Mouse (Mus musculus) liver, embryonic 11.5 days (tissue): ENCODE measurements around the gene Klf1. TPM values are rescaled to one million over a fixed set of nuclear protein-coding genes. Genes with fewer than 3 reads are reported as not detected.
A peak's percentile ranks its signal among the peaks of the same experiment; 100 is the strongest.

ENCODE experiments used
- ATAC-seq: fragments of 200-750 bp; cut with Nextera tagmentation; replicated peaks from 2 replicates; pipeline ENCODE4 v1.8.0; 2017; ENCODE audit warnings: moderate number of reproducible peaks, mild to moderate bottlenecking, moderate TSS enrichment, moderate library complexity; ENCODE audit not compliant: low FRiP score
- DNase-seq: peaks from one replicate; pipeline ENCODE4 v3.0.0-alpha.2; 2017; ENCODE audit warnings: low spot score
- H3K27ac ChIP-seq: fragments of 300-500 bp; sonication (generic); 2 replicates; pipeline ENCODE4 v1.5.1; 2014; ENCODE audit warnings: mild to moderate bottlenecking, low read depth, low read length, control low read depth
- H3K27me3 ChIP-seq: fragments of 300-500 bp; sonication (generic); replicated peaks from 2 replicates; pipeline ENCODE4 v1.6.1; 2014; ENCODE audit warnings: low read length, mixed read lengths; ENCODE audit not compliant: control insufficient read depth, insufficient read depth
- H3K36me3 ChIP-seq: fragments of 300-500 bp; sonication (generic); 2 replicates; pipeline ENCODE4 v1.6.1; 2014; ENCODE audit warnings: mild to moderate bottlenecking, low read length, moderate library complexity, mixed read lengths; ENCODE audit not compliant: control insufficient read depth, insufficient read depth
- H3K4me1 ChIP-seq: fragments of 300-500 bp; sonication (generic); replicated peaks from 2 replicates; pipeline ENCODE4 v1.6.1; 2014; ENCODE audit warnings: low read length, mixed read lengths; ENCODE audit not compliant: control insufficient read depth, insufficient read depth
- H3K4me2 ChIP-seq: fragments of 300-500 bp; sonication (generic); 2 replicates; pipeline ENCODE4 v1.6.1; 2014; ENCODE audit warnings: mild to moderate bottlenecking, control low read depth, moderate library complexity
- H3K4me3 ChIP-seq: fragments of 300-500 bp; sonication (generic); 2 replicates; pipeline ENCODE4 v1.5.1; 2014; ENCODE audit warnings: low read depth, low read length, control low read depth
- H3K9ac ChIP-seq: fragments of 300-500 bp; sonication (generic); 2 replicates; pipeline ENCODE4 v1.6.1; 2014; ENCODE audit warnings: low read depth, low read length, control low read depth
- H3K9me3 ChIP-seq: fragments of 300-500 bp; sonication (generic); 2 replicates; pipeline ENCODE4 v1.6.1; 2016; ENCODE audit warnings: low read length, inconsistent platforms, mixed read lengths; ENCODE audit not compliant: control insufficient read depth
- WGBS: fragments of 180-500 bp; shearing (Covaris S2); extraction: QIAGEN DNeasy Blood & Tissue Kit; methylation state at CpG from one replicate; pipeline ENCODE4 v1.1.7; 2014; 5-methylcytosine and 5-hydroxymethylcytosine counted together
- polyA plus RNA-seq: library from polyadenylated mRNA; unstranded; fragments of >200 nt; fragmentation: Nextera tagmentation; extraction: Ambion mirVana; gene quantifications from 2 replicates; pipeline ENCODE4 v1.2.1, GENCODE M21; 2014

Klf1 gene
- polyA plus RNA-seq, 1 experiment from 2014 or later, result 458 TPM

DNA sequence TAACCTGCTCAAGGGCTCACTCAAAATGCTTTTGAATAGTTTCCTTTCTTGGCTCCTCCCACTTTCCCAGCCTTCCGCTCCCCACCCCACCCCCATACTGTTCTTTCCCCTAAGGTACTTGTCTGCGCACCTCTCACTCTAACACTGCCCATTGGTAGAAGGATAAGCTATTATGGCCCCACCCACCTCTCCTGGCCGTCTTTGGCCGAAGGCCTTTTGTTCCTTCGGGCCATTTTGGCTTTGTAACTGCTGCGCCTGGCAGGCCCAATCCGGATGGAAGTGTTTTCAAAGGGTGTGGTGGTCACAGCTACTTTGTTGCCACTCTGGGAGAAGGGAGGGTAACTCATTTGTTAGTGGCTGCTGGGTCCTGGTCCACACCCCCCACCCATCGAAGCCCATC is 13.5 kb downstream of the Klf1 start:
- peaks cover 10% of the 10 kb centered on the region for H3K4me1 ChIP-seq
- WGBS, result 92% methylated on average over 8 of the region's 8 CpGs
- H3K9me3 ChIP-seq, result no peaks in the 10 kb centered on the region
- H3K9ac ChIP-seq, result no peak overlapping the region
- H3K4me2 ChIP-seq, result no peak overlapping the region
- H3K27me3 ChIP-seq, result peaks cover 51% of the 10 kb centered on the region
- H3K36me3 ChIP-seq, result no peaks in the 10 kb centered on the region
- no peak overlapping the region for H3K27ac ChIP-seq
- ATAC-seq (no peak), DNase-seq (no peak)
- no peak overlapping the region for H3K4me3 ChIP-seq

DNA sequence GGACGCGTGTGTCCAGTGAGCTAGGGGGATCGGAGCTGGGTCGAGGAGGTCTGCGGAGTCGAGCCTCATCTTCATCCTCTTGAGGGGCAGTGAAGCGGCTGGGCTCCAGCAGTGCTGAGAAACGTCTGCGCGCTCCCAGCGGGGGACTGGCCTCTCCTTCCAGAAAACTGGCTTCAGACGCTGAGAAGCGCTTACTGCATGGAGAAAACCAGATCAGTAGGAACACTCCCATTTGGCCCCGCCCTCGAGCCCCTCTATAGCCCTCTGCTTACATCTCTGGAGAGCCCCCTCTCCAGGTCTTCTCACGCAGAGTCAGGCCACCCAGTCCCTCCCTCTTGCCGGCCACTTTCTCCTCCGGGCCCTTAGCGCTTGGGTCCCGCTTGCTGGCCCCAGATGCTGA is 16.1 kb downstream of the Klf1 start:
- H3K4me1 ChIP-seq, result peaks cover 4% of the 10 kb centered on the region
- 33% methylated on average over 20 of the region's 20 CpGs for WGBS
- peaks cover 31% of the 10 kb centered on the region for H3K27me3 ChIP-seq
- H3K4me3 ChIP-seq, result no peak overlapping the region
- H3K36me3 ChIP-seq, result no peaks in the 10 kb centered on the region
- H3K27ac ChIP-seq, result no peak overlapping the region
- H3K9ac ChIP-seq, result no peak overlapping the region
- H3K4me2 ChIP-seq, result no peak overlapping the region
- ATAC-seq (no peak), DNase-seq (no peak)
- H3K9me3 ChIP-seq, result no peaks in the 10 kb centered on the region

DNA sequence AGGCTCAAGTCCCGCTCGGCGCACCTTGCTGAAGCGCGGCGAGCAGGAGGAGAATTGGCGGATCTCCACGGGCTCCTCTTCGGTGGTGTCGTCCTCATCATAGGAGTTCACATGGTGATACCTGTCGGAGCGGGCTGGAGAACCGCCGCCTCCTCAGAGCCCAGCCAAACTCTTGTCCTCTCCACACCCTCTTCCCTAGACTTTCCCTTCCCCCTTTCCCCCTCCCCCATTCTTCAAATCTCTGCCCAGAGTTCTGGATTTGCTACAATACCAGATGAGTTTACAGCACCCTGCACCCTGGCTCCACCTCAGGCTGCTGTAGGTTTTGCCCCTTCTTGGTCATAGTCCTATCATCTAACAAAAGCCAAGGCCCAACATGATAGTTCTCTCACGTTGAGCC is 16.9 kb downstream of the Klf1 start:
- no peak for DNase-seq

DNA sequence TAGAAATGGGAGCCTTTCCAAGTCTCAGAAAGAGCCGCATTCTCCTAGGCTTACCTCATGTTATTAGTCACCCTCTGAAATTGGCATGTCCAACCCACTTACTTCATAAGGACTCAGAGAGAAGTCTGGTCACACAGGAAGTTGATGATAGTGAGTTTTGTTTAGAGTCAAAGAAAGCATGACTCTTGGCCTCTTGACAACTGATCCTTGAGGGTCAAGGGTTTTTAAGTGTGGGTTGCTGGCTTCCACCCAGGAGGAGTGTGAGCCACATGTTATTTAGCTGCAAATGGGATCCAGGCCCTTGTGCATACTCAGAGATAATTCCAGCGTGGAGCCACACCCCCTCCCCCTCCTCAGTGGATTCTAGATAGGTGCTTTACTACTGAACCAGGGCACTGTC is 19.9 kb downstream of the Klf1 start:
- 58% methylated on average over 2 of the region's 2 CpGs for WGBS
- Histone ChIP-seq H3K27ac (no peak overlapping the region), H3K9me3 (no peaks in the 10 kb centered on the region), H3K36me3 (no peaks in the 10 kb centered on the region), H3K9ac (no peak overlapping the region), H3K27me3 (peaks cover 32% of the 10 kb centered on the region), H3K4me3 (no peak overlapping the region), H3K4me2 (no peak overlapping the region), H3K4me1 (0 out of 2 replicates have a peak, but pooled peaks cover 2% of the 10 kb centered on the region)
- ATAC-seq (no peak), DNase-seq (no peak)

More for the DNA sequence above, 16.9 kb downstream of the Klf1 start:
- no peaks in the 10 kb centered on the region for H3K36me3 ChIP-seq
- peaks cover 2% of the 10 kb centered on the region; the same call in 1 of the 2 replicates for H3K4me1 ChIP-seq
- H3K27me3 ChIP-seq, result peaks cover 28% of the 10 kb centered on the region
- H3K27ac ChIP-seq, result no peak overlapping the region
- 83% methylated on average over 15 of the region's 15 CpGs for WGBS
- no peak for ATAC-seq
- H3K9ac ChIP-seq, result no peak overlapping the region
- no peak overlapping the region for H3K4me2 ChIP-seq
- H3K9me3 ChIP-seq, result no peaks in the 10 kb centered on the region
- no peak overlapping the region for H3K4me3 ChIP-seq

DNA sequence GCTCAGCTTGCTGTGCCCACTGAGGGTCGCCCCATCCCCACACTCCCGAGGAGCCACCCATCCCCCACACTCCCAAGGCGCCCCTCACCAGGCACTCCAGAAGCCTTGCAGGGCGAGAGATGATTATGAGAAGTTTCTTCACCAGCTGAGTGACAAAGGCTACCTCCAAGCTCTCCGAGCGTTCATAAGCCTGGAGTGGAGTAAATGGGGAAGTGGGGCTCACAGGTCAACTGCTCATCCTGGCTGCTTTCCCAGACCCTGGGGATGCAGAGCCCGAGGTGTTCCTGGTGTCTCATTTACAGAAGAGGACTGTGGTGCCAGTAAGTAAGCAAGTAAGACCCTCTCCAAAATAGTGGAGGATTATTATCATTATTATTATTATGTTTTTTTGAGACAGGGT is 23.8 kb downstream of the Klf1 start:
- H3K4me2 ChIP-seq, result no peak overlapping the region
- WGBS, result 58% methylated on average over 7 of the region's 7 CpGs
- no peak overlapping the region for H3K4me3 ChIP-seq
- H3K27ac ChIP-seq, result no peak overlapping the region
- H3K9ac ChIP-seq, result no peak overlapping the region
- DNase-seq, result no peak
- ATAC-seq, result no peak
- no peaks in the 10 kb centered on the region for H3K9me3 ChIP-seq
- H3K36me3 ChIP-seq, result no peaks in the 10 kb centered on the region
- H3K4me1 ChIP-seq, result peaks cover 8% of the 10 kb centered on the region
- peaks cover 39% of the 10 kb centered on the region for H3K27me3 ChIP-seq

DNA sequence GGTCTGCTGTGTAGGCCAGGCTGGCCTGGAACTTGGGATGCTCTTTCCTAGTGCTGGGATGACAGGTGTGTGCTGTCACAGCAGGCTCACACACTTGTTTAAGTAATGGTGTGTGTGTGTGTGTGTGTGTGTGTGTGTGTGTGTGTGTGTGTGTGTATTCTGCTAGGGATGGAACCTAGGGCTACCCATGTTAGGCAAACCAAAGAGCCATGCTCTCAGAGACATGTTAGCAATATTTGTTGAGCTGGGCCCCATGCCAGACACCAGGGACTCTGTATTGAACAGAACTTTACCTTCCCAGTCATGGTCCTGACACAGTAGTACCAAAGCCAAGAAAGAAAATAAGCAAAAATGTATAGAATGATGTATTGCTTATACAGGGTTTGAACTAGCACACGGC is 25.8 kb downstream of the Klf1 start:
- 66% methylated on average over 1 of the region's 1 CpGs for WGBS
- no peak for ATAC-seq
- H3K27me3 ChIP-seq, result peaks cover 56% of the 10 kb centered on the region
- no peak overlapping the region for H3K9ac ChIP-seq
- H3K9me3 ChIP-seq, result no peaks in the 10 kb centered on the region
- no peaks in the 10 kb centered on the region for H3K36me3 ChIP-seq
- no peak overlapping the region for H3K4me2 ChIP-seq
- no peak overlapping the region for H3K27ac ChIP-seq
- no peak for DNase-seq
- peaks cover 6% of the 10 kb centered on the region for H3K4me1 ChIP-seq
- H3K4me3 ChIP-seq, result no peak overlapping the region

DNA sequence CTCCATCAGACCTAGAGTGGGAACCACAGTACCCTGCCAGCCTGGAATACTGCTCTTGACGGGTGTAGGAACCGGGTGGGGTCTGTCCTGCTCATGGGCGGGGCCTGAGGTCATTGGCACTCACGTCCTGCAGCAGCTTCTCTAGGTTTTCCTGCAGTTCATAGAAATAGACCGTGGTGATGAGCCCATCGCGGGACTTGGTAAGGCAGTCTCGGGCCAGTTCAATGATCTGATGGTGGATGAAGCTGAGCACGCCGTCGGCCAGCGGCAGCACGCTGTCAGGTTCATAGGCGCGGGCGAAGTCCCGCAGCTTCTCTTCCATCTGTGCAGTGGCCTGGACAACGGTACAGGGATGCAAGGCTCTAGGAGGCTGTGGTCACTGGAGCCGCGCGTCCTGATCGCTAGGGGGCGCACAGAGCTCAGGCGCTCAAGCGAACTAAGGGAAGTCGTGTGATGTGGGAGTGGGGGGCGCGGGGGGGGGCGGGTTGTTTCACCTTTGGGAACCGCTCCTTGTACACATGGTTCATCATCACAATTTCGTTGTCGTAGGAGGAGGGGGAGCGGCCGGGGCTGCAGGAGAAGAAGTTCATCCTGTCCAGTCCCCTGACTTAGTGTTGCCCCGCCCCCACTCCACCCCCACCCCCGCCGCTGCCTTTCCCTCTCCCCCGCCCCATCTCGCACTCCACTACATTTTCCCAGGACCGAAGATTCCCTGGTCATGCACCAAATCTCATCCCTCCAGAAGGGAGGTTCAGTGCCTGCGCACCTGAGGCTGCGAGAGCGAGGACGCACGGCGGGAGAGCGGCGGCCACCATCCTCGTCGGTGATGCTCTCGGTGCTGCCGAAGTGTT is 27.0 kb downstream of the Klf1 start:
- WGBS, result 5% methylated on average over 52 of the region's 52 CpGs
- no peak overlapping the region for H3K27ac ChIP-seq
- no peaks in the 10 kb centered on the region for H3K36me3 ChIP-seq
- no peak overlapping the region for H3K9ac ChIP-seq
- ATAC-seq, result peak; percentile 58; the same call in 1 of the 2 replicates
- peak overlapping the region; percentile 35 for H3K4me3 ChIP-seq
- H3K9me3 ChIP-seq, result no peaks in the 10 kb centered on the region
- peaks cover 57% of the 10 kb centered on the region for H3K27me3 ChIP-seq
- peak overlapping the region; percentile 59 for H3K4me2 ChIP-seq
- H3K4me1 ChIP-seq, result peaks cover 6% of the 10 kb centered on the region
- DNase-seq, result peak; percentile 65

DNA sequence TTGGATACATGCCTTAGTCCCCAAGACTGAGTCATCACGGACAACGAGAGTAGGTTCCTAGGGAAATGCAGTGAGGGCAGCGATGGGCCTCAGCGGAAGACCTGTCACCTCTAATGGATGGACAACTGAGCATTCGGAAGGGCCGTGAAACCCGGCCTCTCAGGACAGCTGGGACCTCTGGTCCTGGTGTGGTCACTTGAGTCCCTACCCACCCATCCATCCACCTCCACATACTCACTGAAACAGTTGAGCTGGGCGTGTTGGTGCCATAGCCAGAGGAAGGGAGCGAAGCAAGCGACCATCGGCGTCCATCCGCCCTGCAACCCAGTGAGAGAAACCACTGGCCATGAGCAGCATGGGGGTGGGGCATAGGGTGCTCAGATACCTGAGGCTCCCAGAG is 28.9 kb downstream of the Klf1 start:
- ATAC-seq, result no peak

More for the DNA sequence above, 28.9 kb downstream of the Klf1 start:
- H3K9ac ChIP-seq, result no peak overlapping the region
- no peaks in the 10 kb centered on the region for H3K36me3 ChIP-seq
- H3K27ac ChIP-seq, result no peak overlapping the region
- DNase-seq, result no peak
- H3K4me2 ChIP-seq, result no peak overlapping the region
- H3K27me3 ChIP-seq, result peaks cover 67% of the 10 kb centered on the region
- WGBS, result 85% methylated on average over 13 of the region's 13 CpGs
- no peaks in the 10 kb centered on the region for H3K9me3 ChIP-seq
- peaks cover 15% of the 10 kb centered on the region for H3K4me1 ChIP-seq
- no peak overlapping the region for H3K4me3 ChIP-seq
